Mouse (Mus musculus) CH12.LX (cell line): Measurements from ENCODE around the gene E430018J23Rik. TPM values are rescaled to one million over a fixed set of nuclear protein-coding genes. Genes with fewer than 3 reads are reported as not detected.

Experiments
- DNase-seq: peaks from one replicate; pipeline ENCODE4 v3.0.0-alpha.2; 2013; ENCODE audit errors: extremely low read depth
- H3K27ac ChIP-seq: 2 replicates; pipeline ENCODE4 v1.5.1; 2012; ENCODE audit warnings: low read depth, mild to moderate bottlenecking, control low read depth, moderate library complexity; ENCODE audit not compliant: insufficient read depth
- H3K27me3 ChIP-seq: replicated peaks from 2 replicates; pipeline ENCODE3; 2012; ENCODE audit warnings: inconsistent platforms
- H3K36me3 ChIP-seq, 2 experiments: replicated peaks in 1 of 2; 2 replicates each; pipeline versions ENCODE3 to v1.6.1; 2012; ENCODE audit warnings: inconsistent platforms in 1 of 2, low read length in 1 of 2, mild to moderate bottlenecking in 1 of 2, mixed read lengths in 1 of 2, moderate library complexity in 1 of 2; ENCODE audit not compliant: control insufficient read depth in 1 of 2, insufficient read depth in 1 of 2
- H3K4me1 ChIP-seq, 2 experiments: 2 replicates each; pipeline ENCODE4 v1.6.1; 2012; ENCODE audit warnings: inconsistent platforms in 1 of 2, moderate library complexity in 1 of 2; ENCODE audit not compliant: insufficient read depth in 2 of 2, control insufficient read depth in 1 of 2
- H3K4me2 ChIP-seq: 2 replicates; pipeline ENCODE4 v1.6.1; 2012; ENCODE audit warnings: low read depth, mild to moderate bottlenecking, control low read depth; ENCODE audit not compliant: poor library complexity, insufficient read depth, severe bottlenecking
- H3K4me3 ChIP-seq, 3 experiments: fragments of 150-350 bp in 1 of 3; sonication (generic) in 1 of 3; replicated peaks in 1 of 3; 2 replicates each; pipeline versions ENCODE3 to v1.5.1; 2011 to 2012; ENCODE audit warnings: low read depth in 2 of 3, low read length in 2 of 3, mild to moderate bottlenecking in 2 of 3, moderate library complexity in 2 of 3, control low read depth in 1 of 3, improper control_type of control experiment in 1 of 3, inconsistent platforms in 1 of 3, mixed read lengths in 1 of 3; ENCODE audit not compliant: poor library complexity in 1 of 3
- H3K79me2 ChIP-seq: replicated peaks from 2 replicates; pipeline ENCODE4 v1.6.1; 2012; ENCODE audit warnings: mild to moderate bottlenecking, moderate library complexity; ENCODE audit not compliant: control insufficient read depth, poor library complexity, insufficient read depth, severe bottlenecking; ENCODE audit errors: extremely low read depth
- H3K9ac ChIP-seq: 2 replicates; pipeline ENCODE4 v1.6.1; 2012; ENCODE audit warnings: low read depth, mild to moderate bottlenecking, control low read depth, moderate library complexity; ENCODE audit not compliant: insufficient read depth
- H3K9me3 ChIP-seq: replicated peaks from 2 replicates; pipeline ENCODE3; 2012; ENCODE audit warnings: low read length, inconsistent platforms, mixed read lengths
- BHLHE40 ChIP-seq: IDR thresholded peaks from 2 replicates; pipeline ENCODE4 v1.6.1; 2011; ENCODE audit warnings: mild to moderate bottlenecking, low read depth, low read length, improper control_type of control experiment
- CHD2 ChIP-seq: IDR thresholded peaks from 2 replicates; pipeline ENCODE4 v1.6.1; 2011; ENCODE audit warnings: low read length, improper control_type of control experiment
- ELF1 ChIP-seq: IDR thresholded peaks from 2 replicates; pipeline ENCODE4 v1.6.1; 2014; ENCODE audit warnings: low read depth, mild to moderate bottlenecking, inconsistent platforms, low read length, improper control_type of control experiment
- EP300 ChIP-seq: IDR thresholded peaks from 2 replicates; pipeline ENCODE4 v1.6.1; 2011; ENCODE audit warnings: low read length, improper control_type of control experiment
- GABPA ChIP-seq: IDR thresholded peaks from 2 replicates; pipeline ENCODE4 v1.6.1; 2012; ENCODE audit warnings: low read depth, low read length, improper control_type of control experiment, inconsistent platforms; ENCODE audit not compliant: insufficient replicate concordance
- HCFC1 ChIP-seq: IDR thresholded peaks from 2 replicates; pipeline ENCODE4 v1.6.1; 2012; ENCODE audit warnings: low read depth, mild to moderate bottlenecking, inconsistent platforms, low read length, improper control_type of control experiment
- JUN ChIP-seq: IDR thresholded peaks from 2 replicates; pipeline ENCODE4 v1.6.1; 2011; ENCODE audit warnings: low read depth, mild to moderate bottlenecking, low read length, improper control_type of control experiment, moderate library complexity; ENCODE audit not compliant: insufficient read depth
- KAT2A ChIP-seq: IDR thresholded peaks from 2 replicates; pipeline ENCODE4 v1.6.1; 2012; ENCODE audit warnings: low read length, improper control_type of control experiment, inconsistent platforms; ENCODE audit not compliant: insufficient replicate concordance
- MAX ChIP-seq: IDR thresholded peaks from 2 replicates; pipeline ENCODE4 v1.6.1; 2011; ENCODE audit warnings: low read length, improper control_type of control experiment
- MAZ ChIP-seq: IDR thresholded peaks from 2 replicates; pipeline ENCODE4 v1.6.1; 2012; ENCODE audit warnings: low read depth, mild to moderate bottlenecking, inconsistent platforms, low read length, improper control_type of control experiment, moderate library complexity
- MEF2A ChIP-seq: IDR thresholded peaks from 2 replicates; pipeline ENCODE4 v1.6.1; 2014; ENCODE audit warnings: low read depth, mild to moderate bottlenecking, inconsistent platforms, low read length, improper control_type of control experiment, borderline replicate concordance
- MXI1 ChIP-seq: IDR thresholded peaks from 2 replicates; pipeline ENCODE4 v1.6.1; 2011; ENCODE audit warnings: mild to moderate bottlenecking, low read depth, low read length, improper control_type of control experiment
- MYC ChIP-seq: IDR thresholded peaks from 2 replicates; pipeline ENCODE4 v1.6.1; 2011; ENCODE audit warnings: low read depth, mild to moderate bottlenecking, improper control_type of control experiment, low read length
- NRF1 ChIP-seq: IDR thresholded peaks from 2 replicates; pipeline ENCODE4 v1.6.1; 2014; ENCODE audit warnings: low read depth, mild to moderate bottlenecking, inconsistent platforms, low read length, improper control_type of control experiment, moderate library complexity
- PAX5 ChIP-seq: IDR thresholded peaks from 2 replicates; pipeline ENCODE4 v1.6.1; 2012; ENCODE audit warnings: low read length, inconsistent platforms, mixed read lengths
- RCOR1 ChIP-seq: conservative IDR thresholded peaks from 2 replicates; pipeline ENCODE4 v1.6.1; 2012; ENCODE audit warnings: low read depth, mild to moderate bottlenecking, inconsistent platforms, low read length, improper control_type of control experiment
- SMC3 ChIP-seq: IDR thresholded peaks from 2 replicates; pipeline ENCODE4 v1.6.1; 2011; ENCODE audit warnings: low read depth, low read length, improper control_type of control experiment
- TBP ChIP-seq: conservative IDR thresholded peaks from 2 replicates; pipeline ENCODE4 v1.6.1; 2011; ENCODE audit warnings: low read depth, low read length, improper control_type of control experiment
- UBTF ChIP-seq: IDR thresholded peaks from 2 replicates; pipeline ENCODE4 v1.6.1; 2012; ENCODE audit warnings: low read depth, mild to moderate bottlenecking, inconsistent platforms, low read length, improper control_type of control experiment, moderate library complexity
- USF1 ChIP-seq: IDR thresholded peaks from 2 replicates; pipeline ENCODE4 v1.6.1; 2014; ENCODE audit warnings: low read depth, mild to moderate bottlenecking, inconsistent platforms, low read length, improper control_type of control experiment
- ZC3H11A ChIP-seq: IDR thresholded peaks from 2 replicates; pipeline ENCODE4 v1.6.1; 2012; ENCODE audit warnings: low read depth, mild to moderate bottlenecking, inconsistent platforms, low read length, improper control_type of control experiment
- ZMIZ1 ChIP-seq: IDR thresholded peaks from 2 replicates; pipeline ENCODE4 v1.6.1; 2012; ENCODE audit warnings: low read depth, mild to moderate bottlenecking, inconsistent platforms, low read length, improper control_type of control experiment
- ZNF384 ChIP-seq: IDR thresholded peaks from 2 replicates; pipeline ENCODE4 v1.6.1; 2012; ENCODE audit warnings: low read depth, low read length, improper control_type of control experiment, inconsistent platforms
- dilution Hi-C: fragments of 300-500 bp; cut with MboI; formaldehyde crosslinking; loops from 2 replicates; pipeline ENCODE4 v1.14.3; 2020; ENCODE audit warnings: low sequenced_read_pairs; ENCODE audit not compliant: extremely low pct_unique_long_range_greater_than_20kb, extremely low pct_ligation_motif_present
- in situ Hi-C: fragments of 300-500 bp; cut with MboI; formaldehyde crosslinking; loops from 3 replicates; pipeline ENCODE4 v1.14.3; 2019; ENCODE audit warnings: low sequenced_read_pairs, low pct_ligation_motif_present, low pct_unique_long_range_greater_than_20kb, mixed read lengths
- polyA plus RNA-seq: library from polyadenylated mRNA; unstranded; fragments of >175 nt; gene quantifications from 2 replicates; pipeline ENCODE4 v1.2.1, GENCODE M21; 2012; ENCODE audit warnings: low read depth; ENCODE audit not compliant: insufficient read length
- total RNA-seq, 2 experiments: library from RNA; depleted of rRNA; stranded (reverse); fragments of 300-350 nt in 1 of 2; fragments of >200 nt in 1 of 2; gene quantifications; 2 replicates each; pipeline ENCODE4 v1.2.3; 2012 to 2014

The E430018J23Rik gene
- total and polyA plus RNA-seq, 3 experiments = 3.8 to 9.2 (median 8.9) TPM

DNA sequence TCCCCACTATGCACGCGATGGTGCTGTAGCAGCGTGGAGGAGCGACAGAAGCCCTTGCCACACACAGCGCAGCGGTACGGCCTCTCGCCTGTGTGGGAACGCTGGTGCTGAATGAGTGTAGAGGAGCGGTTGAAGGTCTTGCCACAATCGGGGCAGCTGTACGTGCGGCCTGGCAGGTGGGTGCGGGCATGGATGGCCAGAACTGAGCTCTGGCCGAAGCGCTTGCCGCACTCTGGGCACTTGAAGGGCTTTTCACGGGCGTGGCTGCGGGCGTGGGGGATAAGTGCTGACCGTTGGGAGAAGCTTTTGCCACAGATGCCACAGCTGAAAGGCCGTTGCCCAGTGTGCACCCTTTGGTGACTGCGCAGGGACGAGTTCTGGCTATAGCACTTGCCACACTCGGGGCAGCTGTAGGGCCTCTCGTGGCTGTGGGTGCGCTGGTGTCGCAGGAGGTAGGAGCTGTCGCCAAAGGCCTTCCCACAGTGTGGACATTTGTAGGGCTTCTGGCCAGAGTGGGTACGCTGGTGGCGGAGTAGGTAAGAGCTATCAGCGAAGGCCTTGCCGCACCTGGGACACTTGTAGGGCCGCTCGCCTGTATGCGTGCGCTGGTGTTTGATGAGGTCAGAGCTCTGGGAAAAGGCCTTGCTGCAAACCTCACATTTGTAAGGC lies 49.9 kb downstream of the E430018J23Rik start:
- Histone ChIP-seq H3K9ac (no peak overlapping the region), H3K27ac (no peak overlapping the region), H3K4me3 (no peak overlapping the region), H3K4me1 (peaks cover 0 to 11% of the 10 kb centered on the region in 2 experiments; a peak in 2 of 4 replicates), H3K36me3 (peaks cover 10 to 24% of the 10 kb centered on the region in 2 experiments), H3K4me2 (no peak overlapping the region), H3K79me2 (no peaks in the 10 kb centered on the region), H3K9me3 (no peaks in the 10 kb centered on the region), H3K27me3 (peaks cover 7% of the 10 kb centered on the region)
- no peak for DNase-seq
- TF ChIP-seq SMC3 = no peak
- no peak for TF ChIP-seq USF1
- no peak for TF ChIP-seq TBP
- TF ChIP-seq RCOR1 = no peak
- TF ChIP-seq HCFC1 = no peak
- TF ChIP-seq GABPA = no peak
- TF ChIP-seq BHLHE40 = no peak
- TF ChIP-seq NRF1 = no peak
- no peak for TF ChIP-seq MAX
- TF ChIP-seq ELF1 = no peak
- no peak for TF ChIP-seq UBTF
- TF ChIP-seq PAX5 = no peak
- in situ Hi-C loops = no loop called here
- dilution Hi-C loops = no loop called here

- no peak for TF ChIP-seq JUN
- no peak for TF ChIP-seq MEF2A
- no peak for TF ChIP-seq SMC3
- no peak for TF ChIP-seq MYC
- TF ChIP-seq CHD2 = no peak
- no peak for TF ChIP-seq USF1
- no peak for TF ChIP-seq MXI1
- TF ChIP-seq ZC3H11A = no peak
- no peak for TF ChIP-seq ELF1
- TF ChIP-seq MAZ = no peak
- TF ChIP-seq EP300 = no peak
- no peak for TF ChIP-seq ZNF384
- TF ChIP-seq TBP = no peak
- no peak for TF ChIP-seq KAT2A
- no peak for TF ChIP-seq ZMIZ1
- no peak for TF ChIP-seq PAX5
- no peaks in the 10 kb centered on the region for H3K9me3 ChIP-seq
- H3K79me2 ChIP-seq = no peaks in the 10 kb centered on the region
- H3K9ac ChIP-seq = no peak overlapping the region
- no peak for DNase-seq
- in situ Hi-C loops (no loop called here), dilution Hi-C loops (no loop called here)
- no peak overlapping the region for H3K4me2 ChIP-seq
- peaks cover 0 to 11% of the 10 kb centered on the region in 2 experiments; a peak in 2 of 4 replicates for H3K4me1 ChIP-seq
- no peak overlapping the region for H3K27ac ChIP-seq
- peaks cover 7% of the 10 kb centered on the region for H3K27me3 ChIP-seq
- H3K36me3 ChIP-seq = peaks cover 10 to 25% of the 10 kb centered on the region in 2 experiments
- H3K4me3 ChIP-seq = no peak overlapping the region
Observed at GRCm38 (mm10) chr7:127342888-127343287, 50.5 kb downstream of the E430018J23Rik start.
